Mouse (Mus musculus) frontal cortex, adult 2 months (tissue): Measurements from ENCODE around the gene Gdf7. TPM values are rescaled to one million over a fixed set of nuclear protein-coding genes. Genes with fewer than 3 reads are reported as not detected.

Experiments used
- DNase-seq, 2 experiments: peaks; one replicate each; pipeline ENCODE4 v3.0.0; 2022; ENCODE audit warnings: low spot score in 1 of 2; ENCODE audit errors: extremely low spot score in 1 of 2
- polyA plus RNA-seq: library from polyadenylated mRNA; depleted of rRNA; stranded (reverse); fragments of >200 nt; gene quantifications from 2 replicates; pipeline ENCODE4 v1.2.3, GENCODE M21; 2012

Gene Gdf7
- polyA plus RNA-seq, 1 experiment, result 0.26 TPM

GRCm38 (mm10) chr12:8329236-8329635 lies 27.5 kb upstream of the Gdf7 start:
- DNase-seq, result no peak

DNA sequence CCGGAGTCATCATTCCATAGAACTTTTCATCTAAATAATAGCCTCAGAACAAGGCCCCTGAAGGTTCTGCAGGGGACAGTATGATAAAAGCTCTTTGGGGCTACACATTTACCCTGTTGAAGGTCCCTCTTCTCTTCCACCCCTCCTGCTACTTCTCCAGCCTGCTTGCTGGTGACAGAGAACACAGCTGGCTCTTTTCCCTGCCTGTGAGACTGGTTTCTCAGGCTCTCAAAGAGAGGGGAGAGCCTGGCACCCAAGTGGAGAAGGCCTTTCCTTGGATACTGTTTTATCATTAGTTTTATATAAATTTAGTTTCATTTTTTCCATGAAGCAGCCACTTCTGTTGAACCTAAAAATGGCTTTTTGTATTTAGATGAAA lies 25.9 kb upstream of the Gdf7 start:
- no peak for DNase-seq

DNA sequence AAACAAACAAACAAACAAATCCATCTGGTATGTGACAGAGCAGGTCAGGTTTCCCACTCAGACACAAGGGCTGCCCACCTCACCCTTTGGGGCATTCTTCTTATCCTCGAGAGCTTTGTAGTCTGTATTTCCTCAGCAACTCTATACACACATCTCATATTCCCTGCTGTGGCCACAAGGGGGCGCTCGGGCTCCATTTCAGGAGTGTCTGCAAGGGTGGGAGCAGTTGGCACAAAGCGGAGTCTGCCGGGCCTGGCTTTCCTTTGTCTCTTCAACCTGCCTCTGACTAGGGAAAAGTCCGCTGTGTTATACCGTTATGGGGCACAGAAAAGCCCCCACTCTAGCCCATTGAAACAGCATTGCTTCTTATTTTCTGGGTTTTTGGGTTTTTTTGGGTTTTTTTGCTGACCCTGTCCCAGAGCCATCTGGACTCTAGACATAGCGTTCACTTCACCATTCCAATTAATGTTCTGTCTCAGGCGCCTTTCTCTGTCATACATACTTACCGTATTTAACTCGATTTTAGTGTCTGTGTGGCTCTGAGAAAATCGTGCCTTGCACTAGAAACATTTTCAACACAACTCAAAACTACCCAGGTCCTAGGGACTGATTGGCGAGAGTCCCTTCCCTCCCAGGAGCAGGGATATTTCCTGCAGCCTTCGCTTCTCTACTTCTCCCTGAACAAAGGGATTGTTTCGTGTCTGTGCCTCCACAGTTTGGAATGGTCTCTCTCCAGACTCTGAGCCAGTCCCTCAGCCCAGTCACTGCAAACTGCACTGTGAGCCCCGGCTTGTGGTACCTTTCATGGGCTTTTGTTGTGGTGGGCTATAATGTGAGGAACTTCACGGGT lies 25.3 kb upstream of the Gdf7 start:
- DNase-seq, result peak; percentile 89 to 98

- peak; percentile 50 to 63 for DNase-seq
Observed at GRCm38 (mm10) chr12:8325943-8326522, 24.3 kb upstream of the Gdf7 start.

- no peak for DNase-seq
Observed at GRCm38 (mm10) chr12:8325245-8325942, 23.6 kb upstream of the Gdf7 start.

GRCm38 (mm10) chr12:8324086-8324485 lies 22.3 kb upstream of the Gdf7 start:
- no peak for DNase-seq

- DNase-seq, result no peak
Observed at GRCm38 (mm10) chr12:8321506-8321905, 19.8 kb upstream of the Gdf7 start.

DNA sequence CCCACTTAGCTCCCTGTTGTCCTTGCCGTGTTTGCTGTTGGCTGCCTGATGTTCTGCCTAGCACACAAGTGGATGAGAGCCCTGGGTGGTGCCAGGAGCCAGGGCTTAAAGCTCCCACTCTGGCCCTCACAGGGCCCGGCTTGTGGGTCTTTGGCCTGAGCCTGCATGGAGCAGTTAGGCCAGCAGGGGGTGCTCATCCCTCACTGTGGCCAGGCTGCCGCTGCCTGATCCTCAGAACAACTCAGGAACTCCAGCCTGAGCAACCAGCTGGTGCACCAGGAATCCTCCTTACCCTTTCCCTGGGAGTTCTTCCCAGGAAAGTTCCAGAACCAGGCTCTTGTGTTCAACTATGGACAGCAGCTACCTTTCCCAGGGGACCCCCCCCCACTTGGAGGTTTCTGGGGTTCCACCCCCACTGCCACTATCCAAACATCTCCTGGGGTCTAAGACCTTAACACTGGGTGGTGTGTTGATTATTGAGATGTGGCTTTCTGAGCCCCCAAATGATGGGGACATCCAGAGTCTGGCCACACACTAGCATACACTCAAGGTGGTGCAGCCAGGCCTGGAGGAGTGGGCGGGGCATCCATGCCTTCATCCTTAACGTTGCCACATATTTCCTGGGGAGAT lies 18.4 kb upstream of the Gdf7 start:
- peak; percentile 65 to 90 for DNase-seq

DNA sequence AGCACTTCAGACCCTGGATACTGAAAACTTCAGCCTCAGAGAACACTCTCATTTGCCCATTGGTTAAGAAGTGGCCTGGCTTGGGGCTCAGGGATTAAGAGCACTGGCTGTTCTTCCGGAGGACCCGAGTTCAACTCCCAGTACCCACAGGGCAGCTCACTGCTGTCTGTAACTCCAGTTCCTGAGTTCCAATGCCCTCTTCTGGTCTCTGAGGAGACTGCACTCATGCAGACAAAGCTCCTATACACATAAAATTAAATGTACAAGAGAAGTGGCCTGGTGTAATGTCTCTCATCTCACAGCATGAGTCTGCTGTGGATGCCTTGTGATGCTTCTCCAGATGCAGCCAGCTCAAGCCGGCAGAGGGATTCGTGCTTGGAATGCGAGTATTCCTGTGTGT lies 14.8 kb upstream of the Gdf7 start:
- DNase-seq, result no peak

DNA sequence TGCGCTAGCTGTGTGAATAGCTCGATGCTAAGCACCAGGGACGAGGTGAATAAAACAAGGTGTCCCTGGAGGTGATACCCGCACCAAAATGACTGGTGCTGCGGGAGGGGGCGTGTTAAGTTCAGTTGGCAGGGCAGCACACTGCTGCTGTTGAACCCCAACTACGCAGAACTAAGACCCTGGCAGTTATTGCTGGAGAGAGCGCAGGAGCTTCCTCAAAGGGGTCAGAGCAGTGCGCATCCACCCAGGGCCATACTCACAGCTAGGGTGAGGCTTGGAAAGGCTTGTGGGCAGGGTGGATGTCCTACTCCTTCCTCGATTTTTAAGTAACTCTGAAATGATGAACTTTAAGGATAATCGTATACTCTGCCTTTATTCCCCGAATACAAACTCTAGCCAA lies 12.0 kb upstream of the Gdf7 start:
- no peak for DNase-seq

DNA sequence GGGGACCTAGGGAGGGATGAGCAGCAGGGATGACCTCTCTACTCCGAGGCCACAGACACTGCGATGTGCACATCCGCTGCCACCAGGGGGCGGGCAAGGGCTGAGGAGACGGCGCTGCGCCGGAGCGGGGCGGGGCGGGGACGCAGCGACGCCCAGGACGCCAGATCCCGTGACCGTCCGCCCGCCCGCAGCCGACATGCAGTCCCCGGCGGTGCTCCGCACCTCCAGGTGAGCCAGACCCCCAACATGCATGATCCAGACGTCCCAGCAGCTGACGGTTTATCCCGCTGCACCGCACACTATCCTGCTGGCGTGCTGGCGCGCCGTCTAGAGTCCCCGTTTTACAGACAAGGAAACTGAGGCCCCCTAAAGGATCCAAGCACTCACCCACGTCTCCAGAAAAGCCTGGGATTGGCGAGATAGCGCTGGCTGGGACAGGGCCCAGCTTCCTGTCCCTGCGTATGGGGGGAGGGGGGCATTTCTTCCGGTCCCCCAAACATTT lies 11.6 kb upstream of the Gdf7 start, which contains the start of gene Hs1bp3:
Gene Hs1bp3 (plus strand): TSS at position 163 of the 502 bp plus-strand sequence.
- peak; percentile 44 to 87 for DNase-seq

DNA sequence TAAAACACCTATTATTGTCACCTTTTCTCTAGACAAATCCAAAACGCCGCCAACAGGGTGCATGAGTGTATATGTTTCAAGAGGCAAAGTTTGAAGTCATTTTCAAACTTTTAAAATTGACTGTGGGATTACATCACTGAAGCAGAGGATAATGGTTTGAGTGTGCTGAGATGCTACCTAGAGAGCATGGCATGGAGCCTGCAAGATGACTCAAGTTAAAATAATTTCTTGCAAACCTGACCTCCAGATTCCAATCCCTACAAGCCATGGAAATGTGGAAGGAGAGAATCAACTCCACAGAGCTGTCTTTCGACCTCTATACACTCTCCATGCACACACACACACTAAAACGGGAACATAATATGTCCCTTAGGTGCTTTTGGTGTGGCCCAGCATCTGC lies 10.5 kb upstream of the Gdf7 start:
- no peak for DNase-seq

DNA sequence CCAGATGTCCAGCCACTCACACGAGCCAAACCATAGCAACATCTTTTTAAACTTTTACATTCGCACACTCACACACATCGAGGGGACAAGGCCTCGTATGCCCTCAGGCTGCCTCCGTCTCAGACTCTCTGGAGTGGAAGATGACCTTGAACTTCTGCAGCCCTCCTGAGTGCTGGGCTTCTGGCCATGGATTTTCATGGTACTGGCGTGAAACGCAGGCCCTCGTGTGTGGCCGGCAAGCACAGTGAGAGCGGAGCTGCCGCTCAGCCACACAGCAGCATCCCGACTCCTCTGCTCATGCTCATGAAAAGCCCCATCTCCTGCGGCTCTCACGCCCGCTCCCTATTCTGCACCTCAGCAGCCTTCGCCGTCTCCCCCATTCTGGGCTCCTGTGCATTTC lies 9.2 kb upstream of the Gdf7 start:
- DNase-seq, result no peak

GRCm38 (mm10) chr12:8306910-8307309 lies 5.2 kb upstream of the Gdf7 start:
- DNase-seq, result no peak

GRCm38 (mm10) chr12:8306432-8306831 lies 4.7 kb upstream of the Gdf7 start:
- peak in 1 of 2 experiments; percentile 77 for DNase-seq

DNA sequence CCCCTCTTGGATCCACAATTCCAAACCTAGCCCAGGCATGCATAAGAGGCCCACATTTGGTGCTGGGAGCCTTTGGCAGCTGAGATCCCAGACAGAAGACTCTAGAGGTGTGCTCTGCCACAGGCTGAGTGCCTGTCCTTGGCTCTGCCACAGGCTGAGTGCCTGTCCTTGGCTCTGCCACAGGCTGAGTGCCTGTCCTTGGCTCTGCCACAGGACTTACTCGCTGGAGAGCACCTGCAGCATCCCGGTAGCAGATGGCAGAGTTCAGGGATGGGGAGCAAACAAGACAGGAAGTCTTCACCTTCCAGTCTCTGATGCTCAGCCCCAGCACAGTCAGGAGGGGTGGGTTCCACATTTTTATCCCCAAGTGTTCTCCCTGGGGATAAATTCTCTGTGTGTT lies 3.5 kb upstream of the Gdf7 start:
- DNase-seq, result no peak

- no peak for DNase-seq
Observed at GRCm38 (mm10) chr12:8301011-8301814, 541 bp downstream of the Gdf7 start.

DNA sequence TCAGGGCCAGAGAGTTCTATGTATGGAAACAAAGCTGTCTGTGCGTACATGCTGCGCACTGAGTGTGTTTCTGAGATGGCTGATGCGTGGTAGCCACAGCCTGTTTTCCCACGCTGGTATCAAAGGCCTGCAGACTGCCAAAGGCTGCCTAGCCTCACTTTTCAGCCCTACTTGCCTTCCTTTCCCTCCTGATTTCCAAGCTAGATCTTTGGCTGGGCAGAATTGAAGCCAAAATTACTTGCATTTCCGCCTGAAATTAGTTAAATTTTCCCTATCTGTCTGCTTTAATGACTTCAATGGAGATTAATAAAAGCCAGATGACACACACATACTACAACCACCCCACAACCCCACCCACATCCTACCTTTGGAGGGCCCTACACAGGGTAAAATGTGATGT lies 1.2 kb downstream of the Gdf7 start:
- DNase-seq, result no peak

- no peak for DNase-seq
Observed at GRCm38 (mm10) chr12:8300111-8300480, 1.7 kb downstream of the Gdf7 start.
